Mouse (Mus musculus): Measurements from ENCODE around the gene Fcgr4. TPM values are rescaled to one million over a fixed set of nuclear protein-coding genes. Genes with fewer than 3 reads are reported as not detected.

The Fcgr4 gene
- total RNA-seq (2012; rRNA removed), result not detected in 2 replicates
- not detected for polyA plus RNA-seq (2012; ENCODE audit: insufficient read depth in 1 of 2, insufficient read length in 2 of 2, low read depth in 1 of 2, low replicate concordance in 2 of 2, missing spikeins in 1 of 2)

DNA sequence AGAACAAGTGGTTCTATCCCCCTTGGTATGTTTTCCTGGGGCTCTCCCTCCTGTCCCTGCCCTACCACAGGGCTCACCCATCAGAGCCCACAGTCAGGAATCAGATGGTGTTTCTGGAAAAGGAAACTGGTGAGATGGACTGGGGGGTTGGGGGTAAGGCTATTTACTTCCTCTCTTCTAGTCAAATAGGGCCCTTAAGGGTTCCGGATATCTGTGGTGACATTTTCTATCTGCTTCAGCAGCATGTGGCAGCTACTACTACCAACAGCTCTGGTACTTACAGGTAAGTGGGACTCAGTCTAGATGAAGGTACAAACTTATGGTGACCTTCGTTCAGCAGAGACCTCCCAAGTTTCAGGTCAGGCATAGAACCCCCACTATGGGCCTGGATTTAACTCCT is at the start of gene Fcgr4:
TSS of gene Fcgr4 (plus strand) at position 184 of the 400 bp plus-strand sequence.
- Histone ChIP-seq H3K9ac (ENCODE audit: control insufficient read depth, low read depth, low read length, poor library complexity, severe bottlenecking) (no peak within 1 kb of the TSS), H3K4me3 (ENCODE audit: control insufficient read depth in 1 of 2, insufficient read depth in 1 of 2, low read depth in 2 of 2, low read length in 2 of 2) (no peak within 1 kb of the TSS), H3K79me2 (ENCODE audit: control insufficient read depth, insufficient read depth, low read length, poor library complexity) (no peaks in the 10 kb centered on the region), H3K4me1 (ENCODE audit: control insufficient read depth in 1 of 2, insufficient read depth in 2 of 2, low read length in 2 of 2) (no peaks in the 10 kb centered on the region; a peak in 1 of 4 replicates), H3K27me3 (ENCODE audit: control insufficient read depth in 1 of 2, insufficient read depth in 2 of 2, low read length in 2 of 2) (no peaks in the 10 kb centered on the region), H3K9me3 (replicated peaks; ENCODE audit: insufficient read depth, low read length) (no peaks in the 10 kb centered on the region), H3K27ac (ENCODE audit: control insufficient read depth, low read depth, low read length) (no peak within 1 kb of the TSS), H3K36me3 (ENCODE audit: control insufficient read depth in 1 of 2, insufficient read depth in 2 of 2, low read length in 2 of 2) (no peaks in the 10 kb centered on the region)
- TF ChIP-seq MEF2A (IDR thresholded peaks at IDR 0.05; ENCODE audit: extremely low read depth, insufficient replicate concordance, low read depth, low read length, poor library complexity, severe bottlenecking) (no peak), CHD2 (IDR thresholded peaks at IDR 0.05; ENCODE audit: low read length) (no peak), EP300 (IDR thresholded peaks at IDR 0.05; ENCODE audit: low read depth in 1 of 2, low read length in 2 of 2) (no peak), MXI1 (IDR thresholded peaks at IDR 0.05; ENCODE audit: low read depth, low read length) (no peak), USF1 (IDR thresholded peaks at IDR 0.05; ENCODE audit: low read depth, low read length) (no peak), ELF1 (IDR thresholded peaks at IDR 0.05; ENCODE audit: low read depth, low read length) (no peak), RAD21 (IDR thresholded peaks at IDR 0.05; ENCODE audit: low read depth, low read length) (no peak), BHLHE40 (IDR thresholded peaks at IDR 0.05; ENCODE audit: borderline replicate concordance, low read depth, low read length) (no peak), POLR2A (IDR thresholded peaks at IDR 0.05; ENCODE audit: control insufficient read depth in 1 of 2, insufficient read depth in 1 of 2, low read depth in 1 of 2, low read length in 2 of 2, poor library complexity in 1 of 2) (no peak), SIN3A (IDR thresholded peaks at IDR 0.05; ENCODE audit: low read length) (no peak), CTCF (IDR thresholded peaks at IDR 0.05 in 2 of 3, conservative IDR thresholded peaks at IDR 0.05 in 1 of 3; ENCODE audit: control insufficient read depth in 1 of 3, insufficient read depth in 1 of 3, low read depth in 2 of 3, low read length in 3 of 3, poor library complexity in 1 of 3, severe bottlenecking in 1 of 3) (no peak), SMC3 (IDR thresholded peaks at IDR 0.05; ENCODE audit: low read depth, low read length) (no peak), RCOR1 (IDR thresholded peaks at IDR 0.05; ENCODE audit: low read depth, low read length) (no peak), TCF12 (IDR thresholded peaks at IDR 0.05; ENCODE audit: low read depth, low read length) (no peak), NELFE (IDR thresholded peaks at IDR 0.05; ENCODE audit: low read depth, low read length) (no peak), ZNF384 (IDR thresholded peaks at IDR 0.05; ENCODE audit: low read depth, low read length) (no peak), MAX (IDR thresholded peaks at IDR 0.05; ENCODE audit: low read length) (no peak), HCFC1 (IDR thresholded peaks at IDR 0.05; ENCODE audit: low read depth, low read length) (no peak), ZKSCAN1 (IDR thresholded peaks at IDR 0.05; ENCODE audit: low read depth, low read length) (no peak), MAZ (IDR thresholded peaks at IDR 0.05; ENCODE audit: low read depth, low read length) (no peak)
- no peak for DNase-seq (ENCODE audit: low read depth, low spot score)

DNA sequence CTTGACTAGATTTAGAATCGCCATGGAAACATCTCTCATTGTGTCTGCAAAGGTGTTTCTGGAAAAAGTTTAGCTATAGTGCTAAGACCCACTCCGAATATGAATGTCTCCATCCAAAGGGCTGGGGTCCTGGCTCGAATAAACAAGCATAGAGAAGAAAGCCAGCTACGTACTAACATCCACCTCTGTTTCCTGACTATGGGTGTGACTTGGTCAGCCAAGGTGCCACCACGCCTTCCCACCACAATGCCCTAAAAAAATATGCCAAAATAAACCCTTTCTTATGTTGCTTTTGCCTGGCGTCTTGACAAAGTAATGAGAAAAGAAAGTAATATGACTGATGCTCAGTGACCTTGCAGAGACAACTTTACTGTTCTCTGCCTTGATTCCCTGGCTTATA is 46.2 kb upstream of the Fcgr4 start:
- H3K4me1 ChIP-seq (ENCODE audit: control insufficient read depth in 1 of 2, insufficient read depth in 2 of 2, low read length in 2 of 2), result peaks cover 7 to 25% of the 10 kb centered on the region in 2 experiments
- H3K79me2 ChIP-seq (ENCODE audit: control insufficient read depth, insufficient read depth, low read length, poor library complexity), result no peaks in the 10 kb centered on the region
- no peaks in the 10 kb centered on the region for H3K9me3 ChIP-seq (replicated peaks; ENCODE audit: insufficient read depth, low read length)
- H3K36me3 ChIP-seq (ENCODE audit: control insufficient read depth in 1 of 2, insufficient read depth in 2 of 2, low read length in 2 of 2), result peaks cover 0 to 20% of the 10 kb centered on the region in 2 experiments; a peak in 2 of 4 replicates
- no peak overlapping the region for H3K9ac ChIP-seq (ENCODE audit: control insufficient read depth, low read depth, low read length, poor library complexity, severe bottlenecking)
- TF ChIP-seq NRF1 (IDR thresholded peaks at IDR 0.05; ENCODE audit: insufficient read depth, low read depth, low read length, poor library complexity, severe bottlenecking) (no peak), TAL1 (IDR thresholded peaks at IDR 0.05; ENCODE audit: low read length) (no peak), TCF12 (IDR thresholded peaks at IDR 0.05; ENCODE audit: low read depth, low read length) (no peak), NELFE (IDR thresholded peaks at IDR 0.05; ENCODE audit: low read depth, low read length) (no peak), ELF1 (IDR thresholded peaks at IDR 0.05; ENCODE audit: low read depth, low read length) (no peak), HCFC1 (IDR thresholded peaks at IDR 0.05; ENCODE audit: low read depth, low read length) (no peak), CHD1 (IDR thresholded peaks at IDR 0.05; ENCODE audit: low read depth, low read length) (no peak), ZNF384 (IDR thresholded peaks at IDR 0.05; ENCODE audit: low read depth, low read length) (no peak), ZC3H11A (IDR thresholded peaks at IDR 0.05; ENCODE audit: low read depth, low read length) (no peak), BHLHE40 (IDR thresholded peaks at IDR 0.05; ENCODE audit: borderline replicate concordance, low read depth, low read length) (no peak), POLR2A (IDR thresholded peaks at IDR 0.05; ENCODE audit: control insufficient read depth in 1 of 2, insufficient read depth in 1 of 2, low read depth in 1 of 2, low read length in 2 of 2, poor library complexity in 1 of 2) (no peak), USF2 (IDR thresholded peaks at IDR 0.05; ENCODE audit: borderline replicate concordance in 1 of 2, insufficient read depth in 1 of 2, low read depth in 1 of 2, low read length in 2 of 2) (no peak)
- H3K4me3 ChIP-seq (ENCODE audit: control insufficient read depth in 1 of 2, insufficient read depth in 1 of 2, low read depth in 2 of 2, low read length in 2 of 2), result no peak overlapping the region
- H3K27me3 ChIP-seq (ENCODE audit: control insufficient read depth in 1 of 2, insufficient read depth in 2 of 2, low read length in 2 of 2), result no peaks in the 10 kb centered on the region
- DNase-seq (ENCODE audit: low read depth, low spot score), result no peak
- H3K27ac ChIP-seq (ENCODE audit: control insufficient read depth, low read depth, low read length), result peak overlapping the region; percentile 18; the same call in 1 of the 2 replicates

Measured in MEL (cell line).